Mouse (Mus musculus) liver, adult 2 months (tissue): ENCODE measurements around the gene Smoc1.

ENCODE experiments used
- CTCF ChIP-seq: fragments of 200-500 bp; IDR thresholded peaks from 2 replicates; pipeline ENCODE4 v1.5.1; 2011; ENCODE audit warnings: low read depth, low read length, control low read depth
- POLR2A ChIP-seq: fragments of 200-500 bp; IDR thresholded peaks from 2 replicates; pipeline ENCODE4 v1.6.1; 2011; ENCODE audit warnings: low read length, control low read depth; ENCODE audit not compliant: insufficient read depth; ENCODE audit errors: extremely low read depth

GRCm38 (mm10) chr12:81074139-81074538, 47.5 kb downstream of the Smoc1 start:
- no peak for TF ChIP-seq POLR2A
- TF ChIP-seq CTCF = no peak
